Mouse (Mus musculus) erythroblast, adult 5-6 weeks (primary cell): ENCODE measurements around the gene Dicer1. TPM values are rescaled to one million over a fixed set of nuclear protein-coding genes. Genes with fewer than 3 reads are reported as not detected.

Source experiments
- total RNA-seq, 2 experiments: library from RNA; stranded (forward) in 1 of 2; stranded (reverse) in 1 of 2; fragments of 150-400 nt in 1 of 2; fragments of 200-764, 138-1000 nt in 1 of 2; gene quantifications; 2 replicates each; pipeline versions ENCODE4 v1.2.3 to v1.2.4; 2015 to 2017; ENCODE audit warnings: low replicate concordance in 2 of 2

Dicer1 gene
- total RNA-seq, 2 experiments from 2014 or later = 4.4 to 12.9 TPM

Other genes starting within 250 kb of the Dicer1 start
- gene Clmn, start 113.1 kb upstream of the Dicer1 start, total RNA-seq (2015; ENCODE audit: low replicate concordance) = not detected in 2 replicates
- gene Clmn, start 113.1 kb upstream of the Dicer1 start, total RNA-seq (2017; ENCODE audit: low replicate concordance) = 0.14 TPM in 1 of 2 replicates, not detected in the other